Mouse (Mus musculus): ENCODE measurements around the gene Piezo1. TPM values are rescaled to one million over a fixed set of nuclear protein-coding genes. Genes with fewer than 3 reads are reported as not detected.

The Piezo1 gene
- polyA plus RNA-seq, 1 experiment from 2014 or later = 11.9 TPM

DNA sequence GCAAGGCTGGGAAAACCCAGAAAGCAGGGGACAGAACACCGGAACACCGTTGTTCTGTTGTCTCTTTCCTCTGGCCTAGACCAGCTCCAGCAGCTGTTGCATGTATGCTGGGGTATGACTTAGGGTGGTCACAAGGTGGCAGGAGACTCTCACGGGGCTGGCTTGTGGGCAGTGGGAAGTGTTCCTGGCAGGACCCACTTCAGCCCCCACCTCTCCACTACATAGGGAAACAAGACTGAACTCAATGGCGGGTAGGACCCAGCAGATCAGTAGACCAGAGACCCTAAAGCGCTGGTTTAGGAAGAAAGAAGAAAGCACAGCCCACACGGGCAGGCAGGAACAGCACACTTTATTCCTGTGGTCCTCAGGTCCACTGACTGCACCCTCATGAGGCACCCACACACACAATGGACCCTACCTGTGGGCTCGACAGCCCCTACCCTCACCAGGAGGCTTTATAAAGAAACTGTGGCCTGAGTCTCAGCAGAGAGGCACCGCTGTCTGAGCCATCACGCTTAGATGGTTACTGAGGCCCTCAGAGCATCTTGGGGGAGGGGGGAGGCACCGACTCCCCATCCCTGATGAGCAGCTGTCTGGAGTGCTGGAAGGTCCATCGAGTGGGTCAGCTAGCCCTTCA is 117.7 kb downstream of the Piezo1 start:
- peaks cover 19% of the 10 kb centered on the region for H3K4me1 ChIP-seq (replicated peaks)
- H3K27me3 ChIP-seq = no peaks in the 10 kb centered on the region
- H3K4me2 ChIP-seq = peak overlapping the region; percentile 91
- no peak overlapping the region for H3K4me3 ChIP-seq (replicated peaks)
- H3K27ac ChIP-seq = 0 out of 2 replicates have a peak overlapping the region, but pooled peaks have one; percentile 66
- no peak for ATAC-seq (ENCODE audit: insufficient number of reproducible peaks, insufficient read depth, low FRiP score, low TSS enrichment, low read depth)
- H3K9ac ChIP-seq (replicated peaks) = peak overlapping the region; percentile 83
- peaks cover 49% of the 10 kb centered on the region for H3K36me3 ChIP-seq
- 68% methylated on average over 11 of the region's 11 CpGs for WGBS
- H3K9me3 ChIP-seq = peaks cover 5% of the 10 kb centered on the region; the same call in 1 of the 2 replicates

DNA sequence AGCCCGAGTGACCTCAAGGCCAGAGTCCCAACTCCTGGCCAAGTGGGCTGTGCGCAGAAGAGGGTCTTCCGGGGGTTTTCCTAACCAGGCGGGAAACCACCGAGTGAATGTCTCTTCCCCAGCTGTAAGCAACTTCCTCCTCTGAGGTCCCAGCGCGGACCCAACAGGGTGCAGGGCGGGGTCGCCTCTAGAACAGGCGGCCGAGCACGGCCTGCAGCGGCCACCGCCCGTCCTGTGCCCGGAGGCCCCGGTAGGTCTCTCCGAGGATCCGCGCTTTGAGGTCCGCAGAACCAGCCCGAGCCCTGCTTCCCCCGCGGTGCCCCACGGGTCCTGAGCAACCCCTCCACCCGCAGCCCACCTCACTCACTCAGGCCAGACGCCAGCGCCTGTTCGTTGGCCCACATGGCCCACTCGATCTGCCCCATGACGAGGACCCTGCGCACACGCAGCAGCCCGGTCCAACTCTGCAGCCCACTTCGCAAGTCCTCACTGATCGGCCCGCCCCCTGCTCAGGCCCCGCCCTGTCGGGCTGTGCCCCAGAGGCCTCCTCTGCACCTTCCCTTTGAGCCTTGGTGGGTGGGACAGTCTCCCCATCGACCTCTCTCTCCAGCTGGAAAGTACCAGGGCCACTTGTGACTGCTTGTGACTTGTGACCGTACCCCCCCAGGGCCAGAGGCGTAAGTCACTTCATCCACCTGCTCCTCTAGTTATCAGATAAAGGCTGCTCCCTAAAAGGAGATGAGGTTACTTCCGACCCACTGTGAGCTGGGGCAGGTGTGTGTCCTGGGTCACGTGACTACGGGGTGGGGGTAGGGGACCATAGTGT is 118.5 kb downstream of the Piezo1 start, which contains the start of gene Cyba:
Gene Cyba, minus strand, starts transcription at position 488 of the 826 bp plus-strand sequence.
- peak within 1 kb of the TSS; percentile 91 for H3K4me2 ChIP-seq
- peak within 1 kb of the TSS; percentile 60 for H3K4me3 ChIP-seq (replicated peaks)
- H3K9me3 ChIP-seq = peaks cover 5% of the 10 kb centered on the region; the same call in 1 of the 2 replicates
- peaks cover 19% of the 10 kb centered on the region for H3K4me1 ChIP-seq (replicated peaks)
- peak; percentile 66 for ATAC-seq (ENCODE audit: insufficient number of reproducible peaks, insufficient read depth, low FRiP score, low TSS enrichment, low read depth)
- H3K36me3 ChIP-seq = peaks cover 42% of the 10 kb centered on the region
- peak within 1 kb of the TSS; percentile 83 for H3K9ac ChIP-seq (replicated peaks)
- peak within 1 kb of the TSS; percentile 66 for H3K27ac ChIP-seq
- 3% methylated on average over 45 of the region's 45 CpGs for WGBS
- no peaks in the 10 kb centered on the region for H3K27me3 ChIP-seq

Small RNAs within 50 kb of the gene (microRNA-seq; reads per million reads assigned to microRNA genes)
- gene Gm24366 = not detected

Other genes starting within 250 kb of the Piezo1 start
- gene Trhr2, start 190.6 kb downstream of the Piezo1 start, polyA plus RNA-seq (2016; fragmentation: Nextera tagmentation; extraction: Ambion mirVana) = not detected in 2 replicates
- 76.7 and 76.9 TPM in 2 replicates for gene Zc3h18, start 174.7 kb downstream of the Piezo1 start, polyA plus RNA-seq (2016; fragmentation: Nextera tagmentation; extraction: Ambion mirVana)
- gene Il17c, start 129.3 kb downstream of the Piezo1 start, polyA plus RNA-seq (2016; fragmentation: Nextera tagmentation; extraction: Ambion mirVana) = not detected in 2 replicates
- 101 and 104 TPM in 2 replicates for gene Cyba, start 118.4 kb downstream of the Piezo1 start, polyA plus RNA-seq (2016; fragmentation: Nextera tagmentation; extraction: Ambion mirVana)
- 40.5 and 48.7 TPM in 2 replicates for gene Mvd, start 107.9 kb downstream of the Piezo1 start, polyA plus RNA-seq (2016; fragmentation: Nextera tagmentation; extraction: Ambion mirVana)
- gene Snai3, start 90.6 kb downstream of the Piezo1 start, polyA plus RNA-seq (2016; fragmentation: Nextera tagmentation; extraction: Ambion mirVana) = 0.16 and 0.38 TPM in 2 replicates
- 45.8 and 46.4 TPM in 2 replicates for gene Rnf166, start 75.3 kb downstream of the Piezo1 start, polyA plus RNA-seq (2016; fragmentation: Nextera tagmentation; extraction: Ambion mirVana)
- 79.5 and 80.5 TPM in 2 replicates for gene Ctu2, start 75.2 kb downstream of the Piezo1 start, polyA plus RNA-seq (2016; fragmentation: Nextera tagmentation; extraction: Ambion mirVana)
- gene Cdt1, start 16.7 kb upstream of the Piezo1 start, polyA plus RNA-seq (2016; fragmentation: Nextera tagmentation; extraction: Ambion mirVana) = 52.3 and 52.7 TPM in 2 replicates
- 299 and 305 TPM in 2 replicates for gene Aprt, start 25.6 kb upstream of the Piezo1 start, polyA plus RNA-seq (2016; fragmentation: Nextera tagmentation; extraction: Ambion mirVana)
- 5.9 and 8.4 TPM in 2 replicates for gene Galns, start 60.1 kb upstream of the Piezo1 start, polyA plus RNA-seq (2016; fragmentation: Nextera tagmentation; extraction: Ambion mirVana)
- gene Trappc2l, start 60.3 kb upstream of the Piezo1 start, polyA plus RNA-seq (2016; fragmentation: Nextera tagmentation; extraction: Ambion mirVana) = 39.0 and 48.0 TPM in 2 replicates
- gene Pabpn1l, start 71.4 kb upstream of the Piezo1 start, polyA plus RNA-seq (2016; fragmentation: Nextera tagmentation; extraction: Ambion mirVana) = not detected in 2 replicates
- gene Cbfa2t3, start 147.8 kb upstream of the Piezo1 start, polyA plus RNA-seq (2016; fragmentation: Nextera tagmentation; extraction: Ambion mirVana) = 2.8 and 3.3 TPM in 2 replicates
- gene Acsf3, start 224.2 kb upstream of the Piezo1 start, polyA plus RNA-seq (2016; fragmentation: Nextera tagmentation; extraction: Ambion mirVana) = 19.3 and 19.7 TPM in 2 replicates

All from limb, embryonic 12.5 days (tissue).